Mouse (Mus musculus) heart, postnatal 0 days (tissue): ENCODE results near the gene Ano6. TPM values are rescaled to one million over a fixed set of nuclear protein-coding genes. Genes with fewer than 3 reads are reported as not detected.

Experiments used
- ATAC-seq: fragments of 200-750 bp; cut with Nextera tagmentation; 2 replicates; pipeline ENCODE4 v1.8.0; 2017; ENCODE audit warnings: low read depth, moderate number of reproducible peaks, moderate library complexity; ENCODE audit not compliant: insufficient read depth
- DNase-seq: peaks from one replicate; pipeline ENCODE4 v3.0.0-alpha.2; 2016; ENCODE audit warnings: low spot score
- H3K27ac ChIP-seq: fragments of 300-500 bp; sonication (generic); 2 replicates; pipeline ENCODE4 v1.5.1; 2014; ENCODE audit warnings: low read depth, mild to moderate bottlenecking
- H3K27me3 ChIP-seq: fragments of 300-500 bp; sonication (generic); 2 replicates; pipeline ENCODE4 v1.6.1; 2014; ENCODE audit warnings: low read length, mixed read lengths; ENCODE audit not compliant: control insufficient read depth, insufficient read depth
- H3K36me3 ChIP-seq: fragments of 300-500 bp; sonication (generic); replicated peaks from 2 replicates; pipeline ENCODE4 v1.6.1; 2014; ENCODE audit warnings: low read length, mixed read lengths; ENCODE audit not compliant: control insufficient read depth, insufficient read depth
- H3K4me1 ChIP-seq: fragments of 300-500 bp; sonication (generic); 2 replicates; pipeline ENCODE4 v1.6.1; 2014; ENCODE audit warnings: antibody characterized with exemption; ENCODE audit not compliant: control insufficient read depth, insufficient read depth
- H3K4me2 ChIP-seq: fragments of 300-500 bp; sonication (generic); 2 replicates; pipeline ENCODE4 v1.6.1; 2014; ENCODE audit warnings: low read depth, mild to moderate bottlenecking, low read length, moderate library complexity
- H3K4me3 ChIP-seq: fragments of 300-500 bp; sonication (generic); 2 replicates; pipeline ENCODE4 v1.5.1; 2014; ENCODE audit warnings: low read depth, low read length
- H3K9ac ChIP-seq: fragments of 300-500 bp; sonication (generic); replicated peaks from 2 replicates; pipeline ENCODE4 v1.6.1; 2014; ENCODE audit warnings: low read depth, low read length, mixed read lengths
- H3K9me3 ChIP-seq: fragments of 300-500 bp; sonication (generic); replicated peaks from 2 replicates; pipeline ENCODE4 v1.6.1; 2016; ENCODE audit warnings: low read length; ENCODE audit not compliant: control insufficient read depth
- CTCF ChIP-seq: IDR thresholded peaks from 2 replicates; pipeline ENCODE4 v1.5.1; 2016; ENCODE audit warnings: antibody characterized with exemption, control low read depth, low read depth
- EP300 ChIP-seq: IDR thresholded peaks from 2 replicates; pipeline ENCODE4 v1.6.1; 2016; ENCODE audit warnings: antibody characterized with exemption, low read depth
- WGBS: fragments of 180-500 bp; shearing (Covaris S2); extraction: QIAGEN DNeasy Blood & Tissue Kit; methylation state at CpG from one replicate; pipeline ENCODE4 v1.1.7; 2014; 5-methylcytosine and 5-hydroxymethylcytosine counted together
- polyA plus RNA-seq: library from polyadenylated mRNA; unstranded; fragments of >200 nt; fragmentation: Nextera tagmentation; extraction: Ambion mirVana; gene quantifications from 2 replicates; pipeline ENCODE4 v1.2.1, GENCODE M21; 2015
- total RNA-seq: library from RNA; depleted of rRNA; stranded (reverse); fragments of >200 nt; gene quantifications from 2 replicates; pipeline ENCODE4 v1.2.3, GENCODE M21; 2014; ENCODE audit warnings: low replicate concordance

Ano6 gene
- total and polyA plus RNA-seq, 2 experiments from 2014 or later: 14.2 to 26.5 TPM

DNA sequence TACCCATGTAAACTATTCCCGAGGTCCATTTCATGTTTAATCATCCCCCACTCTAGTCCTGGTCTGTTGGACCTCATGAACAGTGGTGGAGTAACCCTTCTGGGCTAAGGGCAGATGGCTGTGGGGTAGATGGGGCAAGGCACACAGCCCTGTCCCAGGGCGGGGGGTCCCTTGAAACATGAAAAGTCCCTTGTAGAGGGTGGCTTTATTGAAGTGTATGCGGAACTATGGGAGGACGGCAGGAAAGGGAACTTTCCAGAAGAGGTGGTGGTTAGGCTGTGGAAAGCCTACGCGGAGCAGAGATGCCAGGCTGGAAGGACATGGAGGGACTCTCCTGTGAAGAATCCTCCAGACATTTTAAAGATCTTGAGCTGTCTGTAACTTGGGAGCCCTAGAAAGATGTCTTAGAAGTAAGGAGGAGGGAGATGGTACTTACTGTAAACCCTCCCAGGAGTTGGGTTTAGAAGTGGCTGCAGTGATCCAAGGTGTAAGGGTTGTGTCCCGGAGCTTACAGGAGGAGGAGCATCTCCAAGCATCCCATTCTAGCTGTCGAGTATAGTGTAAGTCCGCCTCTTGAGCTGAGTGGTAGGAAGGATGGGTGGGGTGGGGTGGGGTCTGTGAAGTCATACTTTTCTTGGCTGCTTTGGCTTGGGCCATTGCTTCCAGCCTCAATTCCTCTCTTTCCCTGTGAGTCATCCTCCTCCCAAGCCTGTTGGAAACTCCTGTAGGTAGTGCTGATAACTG lies 3.3 kb downstream of the Ano6 start:
- peaks cover 24% of the 10 kb centered on the region; the same call in 1 of the 2 replicates for H3K4me1 ChIP-seq
- no peaks in the 10 kb centered on the region for H3K9me3 ChIP-seq
- no peak; the same call in 1 of the 2 replicates for ATAC-seq
- H3K27me3 ChIP-seq: no peaks in the 10 kb centered on the region
- no peak for TF ChIP-seq CTCF
- no peak for TF ChIP-seq EP300
- H3K9ac ChIP-seq: no peak overlapping the region
- DNase-seq: peak; percentile 59
- H3K36me3 ChIP-seq: no peaks in the 10 kb centered on the region
- H3K4me2 ChIP-seq: no peak overlapping the region; the same call in 1 of the 2 replicates
- no peak overlapping the region for H3K4me3 ChIP-seq
- 78% methylated on average over 9 of the region's 9 CpGs for WGBS
- H3K27ac ChIP-seq: 0 out of 2 replicates have a peak overlapping the region, but pooled peaks have one; percentile 40

DNA sequence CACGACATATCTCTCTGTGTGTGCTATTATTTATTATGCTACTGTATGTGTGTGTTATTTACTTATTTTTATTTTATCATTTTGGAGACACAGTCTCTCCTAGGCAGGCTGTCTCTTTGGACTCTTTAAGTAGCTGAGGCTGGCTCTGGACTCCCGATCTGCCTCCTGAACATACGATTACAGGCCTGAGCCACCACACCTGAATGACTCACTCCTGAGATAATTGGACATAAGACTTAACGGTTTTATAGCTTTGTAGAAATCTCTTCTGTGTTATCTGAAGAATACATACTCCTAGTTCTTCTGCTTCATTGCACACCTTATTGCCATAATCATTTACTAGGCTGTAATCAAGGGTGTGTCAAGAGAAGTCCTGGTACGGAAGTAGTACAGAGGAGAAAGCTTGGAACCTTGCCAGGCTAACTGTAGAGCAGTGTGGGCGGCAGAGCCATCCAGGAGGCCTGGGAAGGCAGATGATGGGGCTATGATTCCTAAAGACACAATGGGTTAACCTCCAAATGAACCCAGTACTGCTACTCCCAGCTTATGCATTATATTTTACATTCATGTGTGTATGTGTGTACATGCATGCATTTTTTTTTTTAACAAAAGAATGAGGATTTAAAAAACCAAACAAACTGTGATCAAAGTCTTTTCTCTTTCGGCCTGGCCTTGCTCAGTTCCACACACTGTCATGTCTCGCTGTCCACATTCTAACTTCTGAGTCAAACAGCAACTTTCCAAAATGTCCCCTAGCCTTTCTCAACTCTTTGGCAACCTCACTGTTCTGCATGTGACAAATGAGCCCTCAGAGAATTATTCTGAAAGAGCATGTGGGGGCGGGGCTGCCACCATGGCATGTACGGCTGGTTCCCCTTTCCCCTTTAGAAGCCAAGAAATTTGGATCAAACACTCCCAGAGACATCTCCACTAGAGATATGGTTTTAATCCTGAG lies 4.2 kb downstream of the Ano6 start:
- Histone ChIP-seq H3K9ac (no peak overlapping the region), H3K27me3 (no peaks in the 10 kb centered on the region), H3K36me3 (no peaks in the 10 kb centered on the region), H3K4me3 (no peak overlapping the region), H3K4me2 (no peak overlapping the region), H3K4me1 (peaks cover 24% of the 10 kb centered on the region; the same call in 1 of the 2 replicates), H3K27ac (peak overlapping the region; percentile 40; the same call in 1 of the 2 replicates), H3K9me3 (no peaks in the 10 kb centered on the region)
- DNase-seq (peak; percentile 63), ATAC-seq (no peak)
- 47% methylated on average over 10 of the region's 10 CpGs for WGBS
- TF ChIP-seq EP300: no peak
- TF ChIP-seq CTCF: no peak

DNA sequence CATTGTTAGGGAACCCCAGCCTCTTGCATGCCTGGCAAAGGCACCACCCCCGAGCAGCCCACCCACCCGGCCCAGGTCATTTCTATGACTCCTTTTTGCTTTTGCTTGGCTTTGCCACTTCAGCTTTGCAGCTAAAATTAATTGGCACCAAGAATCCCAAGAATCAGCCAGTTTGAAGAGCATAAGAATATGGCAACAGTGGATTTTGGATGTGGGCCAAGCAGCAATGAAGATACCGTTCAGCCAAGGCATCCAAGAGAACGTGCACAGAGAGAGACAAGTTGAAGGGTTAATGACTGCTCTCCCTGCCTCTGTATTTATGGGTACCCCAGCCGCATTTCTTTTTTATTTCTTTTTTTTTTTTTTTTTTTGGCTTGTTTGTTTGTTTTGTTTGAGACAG lies 5.4 kb downstream of the Ano6 start:
- H3K9ac ChIP-seq: no peak overlapping the region
- WGBS: 56% methylated on average over 5 of the region's 5 CpGs
- TF ChIP-seq EP300 (no peak), CTCF (no peak)
- H3K27me3 ChIP-seq: no peaks in the 10 kb centered on the region
- no peak overlapping the region for H3K27ac ChIP-seq
- no peak for DNase-seq
- no peak overlapping the region for H3K4me3 ChIP-seq
- peaks cover 24% of the 10 kb centered on the region; the same call in 1 of the 2 replicates for H3K4me1 ChIP-seq
- H3K36me3 ChIP-seq: no peaks in the 10 kb centered on the region
- no peak for ATAC-seq
- no peak overlapping the region for H3K4me2 ChIP-seq
- H3K9me3 ChIP-seq: no peaks in the 10 kb centered on the region

DNA sequence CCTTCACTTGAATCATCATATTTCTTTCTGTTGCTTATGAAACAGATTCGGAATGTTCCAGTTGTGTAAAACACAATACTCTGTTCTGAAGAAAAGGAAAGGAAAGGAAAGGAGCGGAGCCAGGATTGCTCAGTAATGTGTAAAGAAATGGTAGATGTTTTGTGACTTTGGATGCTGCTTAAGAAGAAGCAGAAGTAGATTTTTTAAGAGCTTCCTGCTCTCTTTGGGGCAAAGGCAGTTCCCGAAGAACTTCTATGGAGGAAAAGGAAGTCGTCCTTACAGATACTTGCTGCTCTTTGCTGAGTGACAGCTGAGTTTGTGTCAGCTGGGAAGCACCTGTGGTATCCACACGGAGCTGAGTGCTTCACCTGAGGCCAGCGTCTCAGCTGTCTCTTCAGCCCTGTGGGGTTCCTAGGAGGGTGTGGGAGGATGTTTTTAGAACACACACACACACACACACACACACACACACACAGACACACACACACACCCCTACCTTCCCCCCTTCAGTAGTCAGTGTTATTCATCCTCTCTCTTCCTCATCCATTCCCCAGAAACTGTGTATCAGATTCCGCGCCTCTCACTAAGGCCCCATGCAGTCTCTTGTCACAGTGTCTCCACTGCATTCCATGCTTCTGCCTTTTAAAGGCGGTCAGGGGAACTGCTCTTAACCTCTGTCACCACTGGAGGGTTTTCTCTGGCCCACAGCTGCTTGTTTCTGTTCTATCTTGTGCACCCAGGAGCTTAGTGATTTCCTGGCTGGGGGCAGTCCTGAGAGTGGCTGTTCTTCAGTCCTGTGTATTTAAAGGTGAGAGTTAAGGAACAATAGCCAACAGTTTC lies 6.7 kb downstream of the Ano6 start:
- no peak overlapping the region for H3K4me3 ChIP-seq
- DNase-seq (no peak), ATAC-seq (no peak)
- no peaks in the 10 kb centered on the region for H3K36me3 ChIP-seq
- no peaks in the 10 kb centered on the region for H3K27me3 ChIP-seq
- TF ChIP-seq EP300 (no peak), CTCF (0 out of 2 replicates have a peak, but pooled peaks have one; percentile 25)
- no peaks in the 10 kb centered on the region for H3K9me3 ChIP-seq
- H3K27ac ChIP-seq: peak overlapping the region; percentile 35; the same call in 1 of the 2 replicates
- H3K9ac ChIP-seq: no peak overlapping the region
- H3K4me1 ChIP-seq: peaks cover 30% of the 10 kb centered on the region
- no peak overlapping the region for H3K4me2 ChIP-seq
- WGBS: 39% methylated on average over 9 of the region's 9 CpGs

DNA sequence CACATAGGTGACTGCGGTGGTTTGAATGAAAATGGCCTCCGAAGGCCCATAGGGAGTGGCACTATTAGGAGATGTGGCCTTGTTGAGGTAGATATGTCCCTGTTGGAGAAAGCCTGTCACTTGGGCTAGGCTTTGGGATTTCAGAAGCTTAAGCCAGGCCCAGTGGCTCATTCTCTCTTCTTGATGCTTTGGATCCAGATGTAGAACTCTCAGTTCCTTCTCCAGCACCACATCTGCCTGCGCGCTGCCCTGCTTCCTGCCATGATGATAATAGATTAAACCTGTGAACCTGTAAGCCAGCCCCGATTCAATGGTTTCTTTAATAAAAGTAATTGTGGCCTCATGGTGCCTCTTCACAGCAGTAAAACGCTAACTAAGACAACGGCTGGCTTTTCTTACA lies 7.6 kb downstream of the Ano6 start:
- ATAC-seq: no peak
- no peak for DNase-seq
- 87% methylated on average over 7 of the region's 7 CpGs for WGBS
- TF ChIP-seq EP300 (no peak), CTCF (no peak)
- Histone ChIP-seq H3K27ac (no peak overlapping the region), H3K4me2 (no peak overlapping the region), H3K4me3 (no peak overlapping the region), H3K9ac (no peak overlapping the region), H3K4me1 (peaks cover 39% of the 10 kb centered on the region), H3K27me3 (no peaks in the 10 kb centered on the region), H3K9me3 (no peaks in the 10 kb centered on the region), H3K36me3 (no peaks in the 10 kb centered on the region)
